Mouse (Mus musculus) megakaryocyte, embryonic 14.5 days (primary cell): ENCODE results near the gene Gm45837. TPM values are rescaled to one million over a fixed set of nuclear protein-coding genes. Genes with fewer than 3 reads are reported as not detected.

Source experiments
- H3K27me3 ChIP-seq: replicated peaks from 2 replicates; pipeline ENCODE3; 2012; ENCODE audit warnings: inconsistent platforms
- H3K36me3 ChIP-seq: replicated peaks from 2 replicates; pipeline ENCODE3; 2012; ENCODE audit warnings: low read length, inconsistent platforms, mixed read lengths
- H3K4me1 ChIP-seq: 2 replicates; pipeline ENCODE4 v1.6.1; 2012; ENCODE audit warnings: inconsistent platforms
- H3K4me3 ChIP-seq: replicated peaks from 2 replicates; pipeline ENCODE3; 2012; ENCODE audit warnings: moderate library complexity, mild to moderate bottlenecking, inconsistent platforms
- H3K9me3 ChIP-seq: 2 replicates; pipeline ENCODE4 v1.6.1; 2012; ENCODE audit warnings: inconsistent platforms
- FLI1 ChIP-seq: IDR thresholded peaks from 2 replicates; pipeline ENCODE4 v1.6.1; 2012; ENCODE audit warnings: low read length, inconsistent platforms, mixed read lengths
- GATA1 ChIP-seq: IDR thresholded peaks from 3 replicates; pipeline ENCODE4 v1.6.1; 2012; ENCODE audit warnings: mixed read lengths, low read length, inconsistent platforms, borderline replicate concordance
- polyA plus RNA-seq: library from polyadenylated mRNA; stranded (reverse); fragments of >175 nt; gene quantifications from 2 replicates; pipeline ENCODE4 v1.2.3, GENCODE M21; 2012; ENCODE audit warnings: low replicate concordance; ENCODE audit not compliant: insufficient read depth

Gm45837 gene
- polyA plus RNA-seq, 1 experiment, result 1.4 TPM

- no peak for TF ChIP-seq GATA1
- TF ChIP-seq FLI1, result no peak
- H3K36me3 ChIP-seq, result no peaks in the 10 kb centered on the region
- H3K4me3 ChIP-seq, result no peak overlapping the region
- peaks cover 12% of the 10 kb centered on the region for H3K4me1 ChIP-seq
- H3K9me3 ChIP-seq, result no peaks in the 10 kb centered on the region
- H3K27me3 ChIP-seq, result peaks cover 69% of the 10 kb centered on the region
These were observed 63.7 kb downstream of the Gm45837 start for GRCm38 (mm10) chr7:101474399-101474811.

GRCm38 (mm10) chr7:101476028-101476427 lies 65.3 kb downstream of the Gm45837 start:
- Histone ChIP-seq H3K36me3 (no peaks in the 10 kb centered on the region), H3K4me1 (peaks cover 12% of the 10 kb centered on the region), H3K4me3 (no peak overlapping the region), H3K9me3 (no peaks in the 10 kb centered on the region), H3K27me3 (peaks cover 72% of the 10 kb centered on the region)
- TF ChIP-seq FLI1 (no peak), GATA1 (no peak)

DNA sequence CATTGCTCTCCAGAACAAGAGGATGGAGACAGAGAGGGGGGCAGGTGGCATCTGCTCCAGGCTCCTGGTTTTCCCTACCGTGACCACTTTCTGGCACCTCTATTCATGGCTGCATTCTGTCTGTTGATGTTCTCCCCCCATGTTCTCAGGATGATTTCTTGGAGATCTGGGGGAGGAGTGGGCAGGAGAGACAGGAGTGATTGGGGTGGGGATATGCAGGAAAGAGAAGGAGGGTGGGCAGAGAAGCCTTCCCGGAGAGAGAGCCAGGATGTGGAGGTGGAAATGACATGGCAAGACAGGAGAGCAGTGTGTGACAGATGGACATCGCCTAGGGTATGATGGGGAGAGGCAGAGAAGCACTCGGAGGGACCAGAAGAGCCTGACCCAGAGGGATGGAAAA lies 65.8 kb downstream of the Gm45837 start:
- H3K9me3 ChIP-seq, result no peaks in the 10 kb centered on the region
- H3K4me3 ChIP-seq, result no peak overlapping the region
- peaks cover 71% of the 10 kb centered on the region for H3K27me3 ChIP-seq
- H3K4me1 ChIP-seq, result peaks cover 12% of the 10 kb centered on the region
- H3K36me3 ChIP-seq, result no peaks in the 10 kb centered on the region
- no peak for TF ChIP-seq GATA1
- no peak for TF ChIP-seq FLI1

GRCm38 (mm10) chr7:101477200-101477599 lies 66.5 kb downstream of the Gm45837 start:
- H3K4me3 ChIP-seq, result no peak overlapping the region
- H3K9me3 ChIP-seq, result no peaks in the 10 kb centered on the region
- TF ChIP-seq GATA1 (no peak), FLI1 (no peak)
- H3K4me1 ChIP-seq, result peaks cover 12% of the 10 kb centered on the region
- H3K36me3 ChIP-seq, result no peaks in the 10 kb centered on the region
- peaks cover 74% of the 10 kb centered on the region for H3K27me3 ChIP-seq

DNA sequence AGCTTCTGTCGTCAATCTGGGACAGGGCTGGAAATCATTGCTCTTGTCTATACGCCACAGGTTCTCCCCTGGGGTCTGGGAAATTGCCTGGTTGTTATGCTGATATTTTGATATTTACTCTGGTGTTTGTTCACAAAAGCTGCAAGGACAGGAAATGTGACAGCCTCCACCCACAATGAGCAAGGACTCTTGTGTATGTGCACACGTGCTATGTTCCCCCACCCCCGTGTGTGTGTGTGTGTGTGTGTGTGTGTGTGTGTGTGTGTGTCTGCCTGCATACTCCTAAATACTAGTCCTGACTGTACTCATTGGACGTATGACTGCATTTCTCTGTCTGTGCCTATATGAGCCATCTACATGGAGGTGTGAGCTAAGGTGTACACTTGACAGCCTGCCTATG lies 67.4 kb downstream of the Gm45837 start:
- Histone ChIP-seq H3K4me3 (no peak overlapping the region), H3K4me1 (peaks cover 15% of the 10 kb centered on the region), H3K36me3 (no peaks in the 10 kb centered on the region), H3K27me3 (peaks cover 72% of the 10 kb centered on the region), H3K9me3 (no peaks in the 10 kb centered on the region)
- TF ChIP-seq FLI1 (no peak), GATA1 (no peak)

- H3K36me3 ChIP-seq, result no peaks in the 10 kb centered on the region
- TF ChIP-seq FLI1, result no peak
- TF ChIP-seq GATA1, result no peak
- H3K4me1 ChIP-seq, result peaks cover 15% of the 10 kb centered on the region
- peaks cover 71% of the 10 kb centered on the region for H3K27me3 ChIP-seq
- H3K9me3 ChIP-seq, result no peaks in the 10 kb centered on the region
- H3K4me3 ChIP-seq, result no peak overlapping the region
These were observed 69.2 kb downstream of the Gm45837 start for GRCm38 (mm10) chr7:101479841-101480240.

GRCm38 (mm10) chr7:101480671-101481070 lies 70.0 kb downstream of the Gm45837 start:
- Histone ChIP-seq H3K4me1 (peaks cover 15% of the 10 kb centered on the region), H3K36me3 (no peaks in the 10 kb centered on the region), H3K9me3 (no peaks in the 10 kb centered on the region; the same call in 1 of the 2 replicates), H3K27me3 (peaks cover 70% of the 10 kb centered on the region), H3K4me3 (no peak overlapping the region)
- no peak for TF ChIP-seq GATA1
- no peak for TF ChIP-seq FLI1

DNA sequence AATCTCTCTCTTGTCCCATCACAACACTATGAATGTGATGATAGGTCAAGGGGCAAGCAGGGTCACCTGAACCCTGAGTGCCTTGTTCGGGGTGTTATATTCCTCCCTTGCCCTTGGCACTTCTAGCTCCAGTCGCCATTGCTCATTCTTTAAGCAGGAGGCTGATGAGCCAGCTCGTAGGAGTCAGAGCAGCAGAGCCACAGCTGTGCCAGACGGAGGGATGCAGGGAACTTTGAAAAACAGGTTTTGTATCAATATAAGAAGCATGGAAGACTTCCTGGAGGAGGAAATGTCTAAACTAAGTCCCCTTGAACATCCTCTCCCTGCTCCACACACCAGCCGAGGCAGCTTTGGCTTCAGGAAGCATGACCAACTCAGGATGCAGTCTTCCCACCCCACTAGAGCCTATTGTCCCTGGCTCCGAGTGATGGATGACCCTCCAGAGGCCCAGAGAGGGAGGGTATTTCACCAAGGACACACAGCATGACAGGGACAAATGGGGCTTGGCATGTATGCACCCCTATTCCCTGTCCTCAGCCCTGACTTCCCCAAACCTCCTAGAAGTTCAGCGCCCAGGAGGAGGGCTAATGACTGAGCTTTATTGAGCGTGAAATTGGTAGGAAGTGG lies 71.3 kb downstream of the Gm45837 start:
- Histone ChIP-seq H3K27me3 (peaks cover 64% of the 10 kb centered on the region), H3K9me3 (no peaks in the 10 kb centered on the region; the same call in 1 of the 2 replicates), H3K4me3 (no peak overlapping the region), H3K36me3 (no peaks in the 10 kb centered on the region), H3K4me1 (peaks cover 10% of the 10 kb centered on the region)
- TF ChIP-seq GATA1 (no peak), FLI1 (no peak)

- no peak overlapping the region for H3K4me3 ChIP-seq
- peaks cover 10% of the 10 kb centered on the region for H3K4me1 ChIP-seq
- H3K9me3 ChIP-seq, result no peaks in the 10 kb centered on the region; the same call in 1 of the 2 replicates
- peaks cover 68% of the 10 kb centered on the region for H3K27me3 ChIP-seq
- TF ChIP-seq FLI1 (no peak), GATA1 (no peak)
- H3K36me3 ChIP-seq, result no peaks in the 10 kb centered on the region
These were observed 71.9 kb downstream of the Gm45837 start for GRCm38 (mm10) chr7:101482499-101483081.

DNA sequence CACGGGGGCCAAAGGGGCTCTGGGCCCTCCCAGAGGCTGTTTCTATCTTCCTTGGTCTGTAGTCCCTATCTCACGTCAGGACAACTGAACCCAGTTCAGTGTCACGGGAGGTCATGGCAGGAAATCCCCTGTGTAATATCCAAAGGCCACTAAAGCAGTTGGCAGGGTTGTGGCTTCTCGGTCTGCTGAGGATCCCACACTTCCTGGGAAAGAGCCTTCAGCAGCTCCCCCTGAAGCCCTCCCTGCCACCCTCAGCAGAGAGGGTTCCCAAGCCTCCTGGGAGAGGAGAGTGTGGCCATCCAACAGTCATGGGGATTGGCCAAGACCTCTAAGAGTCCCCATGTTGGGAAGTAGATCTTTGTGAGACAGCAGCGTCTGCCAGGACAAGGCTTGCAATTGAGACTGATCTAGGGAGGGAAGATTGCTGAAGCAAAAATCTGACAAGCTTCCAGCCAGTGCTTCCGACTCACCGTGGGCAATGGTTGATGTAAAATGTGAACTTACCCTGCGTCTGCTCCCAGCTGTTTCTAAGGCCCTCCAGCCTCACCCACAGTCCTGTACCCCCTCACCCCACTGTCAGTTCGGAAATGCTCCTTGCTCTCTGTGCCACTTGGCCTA lies 72.9 kb downstream of the Gm45837 start:
- peaks cover 10% of the 10 kb centered on the region for H3K4me1 ChIP-seq
- no peak for TF ChIP-seq GATA1
- no peak for TF ChIP-seq FLI1
- peaks cover 67% of the 10 kb centered on the region for H3K27me3 ChIP-seq
- no peak overlapping the region for H3K4me3 ChIP-seq
- no peaks in the 10 kb centered on the region for H3K36me3 ChIP-seq
- no peaks in the 10 kb centered on the region; the same call in 1 of the 2 replicates for H3K9me3 ChIP-seq
